Mouse (Mus musculus) left cerebral cortex, adult 8-10 months (tissue): ENCODE measurements at regions not wholly inside any gene's neighbourhood (a gene's known extent, or its start where the extent isn't known, plus 50 kb on each side); places are given as distances from the start of the nearest gene placed in this dataset.

ENCODE experiments used
- DNase-seq, 2 experiments: peaks; one replicate each; pipeline ENCODE4 v3.0.0; 2022; ENCODE audit warnings: low spot score in 2 of 2

DNA sequence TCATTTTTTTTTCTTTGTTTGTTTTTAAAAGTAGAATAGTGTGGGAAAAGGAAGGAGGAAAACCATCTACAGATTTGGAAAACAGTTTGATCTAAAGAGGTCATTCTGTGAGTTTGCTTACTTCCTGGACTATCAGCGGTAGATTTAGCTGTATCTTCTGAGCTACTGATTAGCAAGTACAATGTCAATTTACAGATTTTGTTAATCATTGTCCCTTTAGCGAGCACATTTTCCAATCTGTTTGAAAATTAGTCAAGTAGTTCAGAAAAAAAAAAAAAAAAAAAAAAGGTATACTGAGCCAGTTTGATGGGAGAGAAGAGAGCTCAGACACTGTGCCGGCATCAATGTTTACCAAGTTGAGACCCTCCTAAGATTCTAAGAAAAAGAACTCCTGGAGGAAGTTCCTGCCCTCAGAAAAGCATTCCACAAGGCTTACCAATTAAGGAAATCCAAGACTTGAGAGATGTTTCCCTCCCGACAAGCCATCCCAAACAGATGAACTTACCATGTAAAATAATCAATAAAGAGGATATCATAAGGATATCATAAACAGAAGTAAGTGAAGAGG is 212.3 kb upstream of the Cited2 start:
- no peak for DNase-seq

DNA sequence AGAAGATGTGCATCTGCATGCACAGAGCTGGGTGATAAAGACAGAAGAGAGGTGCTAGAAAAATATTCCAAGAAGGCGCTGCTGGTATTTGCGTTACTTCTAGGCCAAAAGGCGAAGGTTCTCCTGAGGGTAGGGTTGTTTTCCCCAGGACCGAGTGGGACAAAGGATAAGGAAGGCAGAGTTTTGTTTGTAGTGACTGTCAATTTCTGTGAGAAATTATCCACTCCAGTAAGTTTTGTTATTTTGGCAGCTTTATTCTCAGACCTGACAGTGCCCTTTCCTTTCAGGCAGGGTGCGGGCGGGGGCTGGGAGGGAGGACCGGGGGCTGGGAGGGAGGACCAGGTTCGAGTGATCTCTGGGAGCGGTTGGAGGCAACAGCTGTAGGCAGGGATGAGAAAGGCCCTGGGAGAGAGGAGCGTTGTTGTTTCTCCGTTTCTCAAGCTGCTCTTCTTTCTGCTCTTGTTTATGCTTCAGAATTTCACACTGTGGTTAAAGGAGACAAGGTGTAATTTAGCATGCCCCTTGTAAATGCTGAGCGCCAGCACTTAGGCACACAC is 211.2 kb upstream of the Cited2 start:
- no peak for DNase-seq

DNA sequence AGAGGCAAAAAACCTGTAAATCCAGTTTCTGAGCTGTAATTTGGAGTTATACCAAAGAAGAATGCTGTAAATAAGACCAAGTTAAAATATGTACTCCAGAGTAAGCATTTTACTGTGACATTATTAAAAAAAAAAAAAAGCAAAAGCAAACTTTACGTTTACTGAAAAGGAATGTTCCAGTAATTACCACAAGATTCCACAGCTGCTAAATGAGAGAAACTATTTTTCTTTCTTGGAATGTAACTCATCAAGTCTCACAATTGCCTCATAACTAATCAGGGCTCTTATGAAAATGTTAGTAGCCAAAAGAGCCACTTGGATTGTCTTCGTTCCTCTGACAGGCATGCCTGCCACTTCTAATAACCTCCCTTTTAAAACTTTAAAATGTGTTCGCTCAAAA is 210.5 kb upstream of the Cited2 start:
- DNase-seq = no peak

DNA sequence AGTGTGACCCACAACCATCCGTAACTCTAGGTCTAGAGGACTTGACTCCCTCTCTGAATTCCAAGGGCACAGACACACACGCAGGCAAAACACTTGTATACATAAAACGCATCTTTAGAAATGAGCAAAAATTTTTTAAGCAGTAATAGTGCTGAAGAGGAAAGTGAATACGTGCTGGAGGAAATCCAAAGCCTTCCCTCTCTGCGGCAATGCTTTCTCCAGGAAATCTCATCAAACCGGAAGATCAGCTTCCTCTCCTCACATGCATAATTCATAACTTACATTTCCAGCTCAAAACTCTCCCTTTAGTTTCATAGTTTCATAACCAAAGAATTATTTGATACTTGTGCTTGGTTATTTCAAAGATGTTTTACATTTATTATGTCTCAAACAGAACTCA is 209.3 kb upstream of the Cited2 start:
- DNase-seq = no peak

DNA sequence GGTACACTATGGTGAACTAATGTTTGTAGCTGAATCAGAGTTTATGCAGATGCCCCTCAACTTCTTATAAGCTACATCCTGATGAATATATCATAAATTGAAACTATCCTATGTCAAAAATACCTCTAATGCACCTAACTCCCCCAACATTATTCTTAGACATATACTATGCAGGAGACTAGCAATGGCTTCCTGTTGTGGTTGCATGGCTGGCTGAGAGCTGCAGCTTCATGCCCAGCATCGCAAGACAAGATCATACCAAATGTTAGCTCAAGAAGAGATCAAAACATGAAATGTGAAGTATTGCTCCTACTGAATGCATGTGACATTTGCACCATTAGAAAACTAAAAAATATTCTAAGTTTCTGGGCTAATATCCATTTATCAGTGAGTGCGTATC is 206.9 kb upstream of the Cited2 start:
- no peak for DNase-seq

DNA sequence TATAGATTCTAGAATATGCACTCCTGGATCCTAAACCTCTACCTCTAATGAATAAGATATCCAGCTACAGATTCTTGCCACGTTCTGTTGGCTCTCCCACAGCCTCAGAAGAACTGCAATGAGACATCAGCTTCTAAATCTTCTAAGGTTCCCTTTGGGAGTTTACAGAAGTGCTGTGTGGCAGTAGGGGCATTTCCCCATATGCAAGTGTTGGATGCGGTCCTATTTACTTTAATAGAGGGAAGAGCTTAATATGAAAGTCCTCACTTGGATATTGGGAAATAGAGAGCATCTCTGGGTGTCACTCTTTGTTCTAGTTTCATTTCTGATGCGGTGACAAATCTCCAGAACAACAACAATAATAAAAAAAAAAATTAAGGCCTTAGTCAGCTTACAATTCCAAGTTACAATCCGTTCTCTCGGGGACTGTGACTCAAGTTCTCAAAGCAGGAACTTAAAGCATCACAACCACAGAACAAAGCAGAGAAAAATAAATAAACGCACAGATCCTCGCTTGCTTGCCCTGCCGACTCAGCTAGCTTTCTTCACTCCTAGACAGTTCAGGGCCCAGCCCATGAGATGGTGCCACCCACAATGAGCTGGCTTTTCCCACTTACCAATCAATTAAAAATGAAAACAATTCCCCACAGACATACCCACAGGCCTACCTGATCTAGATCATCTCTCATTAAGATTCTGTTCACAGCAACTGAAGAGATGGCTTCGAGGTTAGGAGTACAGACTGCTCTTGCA is 204.4 kb upstream of the Cited2 start:
- no peak for DNase-seq

DNA sequence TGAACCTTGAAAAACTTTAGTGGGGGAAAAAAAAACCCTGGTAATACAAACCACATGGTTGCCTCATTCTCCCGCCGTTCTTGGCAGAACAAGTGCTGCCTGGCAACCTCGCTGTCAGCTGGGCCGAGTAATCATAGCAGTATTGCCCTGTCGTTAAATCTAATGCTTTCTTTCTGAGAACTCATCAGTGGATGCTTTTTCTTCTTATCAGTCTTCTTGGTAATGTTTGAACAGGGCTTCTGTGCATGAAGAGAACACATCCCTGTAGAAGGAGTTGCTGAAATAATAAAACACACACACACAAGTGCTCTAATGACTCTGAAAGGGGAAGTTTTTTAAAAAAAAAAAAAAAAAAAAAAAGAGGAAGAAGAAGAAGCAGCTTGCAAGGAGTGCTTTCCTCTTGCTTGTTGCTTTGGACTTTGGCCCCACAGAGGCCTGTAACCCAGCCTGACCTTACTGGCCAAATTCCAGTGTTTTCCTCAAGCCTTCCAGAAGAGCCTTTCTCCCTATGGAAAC is 200.9 kb upstream of the Cited2 start:
- no peak for DNase-seq

DNA sequence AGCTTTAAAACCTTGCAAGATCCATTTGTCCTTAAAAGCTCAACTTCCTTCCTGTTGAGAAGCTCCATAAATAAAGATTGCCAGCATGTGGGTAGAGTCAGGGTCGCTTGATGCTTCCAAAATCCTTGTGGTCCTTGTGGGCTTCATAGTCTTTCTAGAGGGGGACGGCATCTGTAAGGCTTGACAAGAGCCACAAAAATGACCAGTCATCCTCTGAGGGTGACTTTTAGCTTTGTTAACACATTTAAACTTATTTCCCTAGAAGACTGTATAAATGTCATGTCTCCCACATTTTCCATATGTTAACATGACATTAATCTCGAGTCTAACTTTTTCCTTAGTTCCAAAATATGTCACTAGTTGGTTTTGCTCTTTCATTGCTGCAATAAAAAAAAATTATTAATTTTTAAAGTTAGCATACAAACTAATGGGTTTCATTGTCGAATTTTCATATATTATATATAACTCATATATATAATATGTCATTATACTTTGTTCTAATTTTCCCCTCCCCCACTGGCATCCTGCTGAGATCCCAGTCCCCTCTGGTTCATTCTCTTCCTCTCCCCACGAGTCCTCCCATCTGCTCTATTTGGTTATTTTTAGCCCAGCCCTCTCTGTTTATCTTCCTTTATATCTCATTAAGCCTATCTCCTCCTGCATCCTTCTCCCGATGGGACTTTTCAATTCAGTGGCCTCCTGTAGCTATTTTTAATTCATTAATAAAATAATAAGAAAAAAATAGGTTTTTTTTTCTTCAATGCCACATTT is 199.3 kb upstream of the Cited2 start:
- no peak for DNase-seq

DNA sequence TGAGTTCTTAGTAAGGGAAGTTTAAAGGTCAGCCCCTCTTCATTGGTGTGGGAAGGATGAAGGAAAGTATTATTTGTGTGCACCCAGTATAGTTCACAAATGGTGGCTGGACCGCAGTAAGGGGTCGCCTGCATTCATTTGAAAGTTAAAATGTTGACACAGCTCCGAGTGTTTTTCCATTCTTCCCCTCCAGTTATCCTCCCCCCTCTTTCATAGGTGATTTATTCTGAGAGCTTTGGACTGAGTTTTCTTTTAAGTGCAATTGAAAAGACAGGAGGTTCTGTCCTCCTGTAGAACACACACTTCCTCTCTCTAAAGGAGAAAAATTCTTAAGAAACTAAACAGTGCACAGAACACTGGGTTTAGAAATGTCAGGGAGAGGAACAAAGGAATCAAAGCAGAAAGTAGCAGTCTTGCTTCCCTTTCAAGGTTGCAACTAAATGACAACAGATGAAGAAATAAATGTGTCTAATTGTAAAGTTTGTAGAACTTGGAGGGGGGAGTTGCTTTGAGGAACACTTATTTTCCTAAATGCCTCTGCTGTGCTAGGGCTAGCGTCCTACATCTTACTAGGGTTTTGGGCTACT is 195.8 kb upstream of the Cited2 start:
- DNase-seq = no peak

DNA sequence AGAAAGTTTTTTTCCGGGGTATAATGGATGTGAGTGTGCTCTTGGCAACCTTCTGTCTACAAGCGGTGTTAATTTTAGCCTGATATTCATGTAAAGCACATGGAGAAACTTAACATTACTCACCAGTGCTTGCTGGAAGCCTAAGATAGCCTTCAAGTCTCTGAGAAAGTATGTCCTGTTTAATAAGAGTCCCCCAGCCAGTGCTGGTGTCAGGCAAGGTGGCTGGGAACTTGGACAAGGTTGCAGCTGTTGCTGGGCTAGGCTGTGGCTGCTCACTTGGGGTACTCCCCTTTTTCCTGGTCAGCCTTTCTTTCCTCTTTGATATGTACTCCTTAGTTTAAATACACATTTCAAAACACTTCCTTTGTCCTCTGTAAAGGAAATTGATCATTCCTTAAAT is 194.9 kb upstream of the Cited2 start:
- no peak for DNase-seq

DNA sequence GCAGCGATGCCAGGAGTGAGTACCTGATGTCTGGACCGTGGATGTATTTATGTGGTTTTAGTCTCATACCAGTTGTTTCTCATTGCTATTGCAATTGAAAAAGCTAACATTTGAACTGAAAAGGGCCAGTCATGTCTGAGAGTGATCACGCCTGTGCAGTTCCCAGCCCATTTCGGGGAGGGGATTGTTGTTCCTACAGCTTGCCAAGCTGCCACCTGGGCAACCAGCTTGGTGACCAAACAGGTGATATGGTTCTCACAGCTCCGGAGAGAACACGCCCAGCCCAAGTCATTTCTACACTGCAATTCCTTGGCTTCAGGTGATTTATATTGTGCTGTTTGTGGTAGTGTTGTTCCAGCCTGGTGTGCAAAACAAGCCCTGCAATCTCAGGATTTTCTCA is 194.2 kb upstream of the Cited2 start:
- DNase-seq = no peak

DNA sequence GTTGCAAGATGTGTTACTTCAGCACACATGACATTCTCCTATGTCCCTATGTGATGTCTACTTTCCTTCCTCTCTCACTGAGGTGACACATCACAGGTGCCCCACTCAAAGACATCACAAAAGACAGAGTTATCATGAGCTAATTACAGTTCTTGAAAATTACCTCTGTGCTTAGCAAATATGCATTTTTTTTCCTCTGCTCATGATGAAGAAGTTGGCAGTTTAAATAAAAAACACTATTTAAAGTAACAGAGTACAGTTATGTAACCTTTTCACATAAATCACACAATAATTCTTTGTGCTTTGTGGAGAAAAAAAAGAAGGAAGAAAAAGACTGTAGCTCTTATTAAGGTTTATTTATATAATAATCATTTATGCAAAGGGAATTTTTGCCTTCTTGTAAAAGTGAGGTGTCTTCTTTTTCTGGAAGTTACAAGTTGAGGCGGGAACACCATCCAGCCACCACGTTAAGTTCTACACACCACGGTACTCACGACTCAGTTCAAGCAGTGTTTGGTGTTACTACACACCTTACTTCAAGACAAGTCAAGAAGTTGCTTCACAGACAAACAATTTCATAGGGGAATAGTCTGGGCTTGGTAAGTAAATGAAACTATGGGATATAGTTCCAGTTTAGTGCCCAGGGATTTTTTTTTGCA is 193.0 kb upstream of the Cited2 start:
- DNase-seq = no peak

DNA sequence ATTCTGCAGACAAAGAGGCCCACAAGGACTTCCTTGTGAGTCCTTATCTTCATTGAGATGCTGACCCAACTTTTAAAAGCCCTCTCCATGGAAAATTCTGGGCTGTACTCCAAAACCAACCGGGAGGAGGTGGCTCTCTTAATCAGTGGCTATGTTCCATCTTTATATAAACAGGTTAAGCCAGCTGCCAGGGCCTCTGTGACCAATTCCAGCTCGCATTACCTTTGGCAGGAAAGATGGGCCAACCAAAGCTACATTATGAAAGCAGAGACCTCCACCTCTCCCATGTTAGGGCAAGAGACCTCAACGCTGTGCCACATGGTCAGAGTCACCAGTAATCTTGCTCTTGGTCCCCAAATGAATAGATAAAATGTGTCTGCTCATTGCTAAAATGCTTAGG is 192.0 kb upstream of the Cited2 start:
- no peak for DNase-seq

DNA sequence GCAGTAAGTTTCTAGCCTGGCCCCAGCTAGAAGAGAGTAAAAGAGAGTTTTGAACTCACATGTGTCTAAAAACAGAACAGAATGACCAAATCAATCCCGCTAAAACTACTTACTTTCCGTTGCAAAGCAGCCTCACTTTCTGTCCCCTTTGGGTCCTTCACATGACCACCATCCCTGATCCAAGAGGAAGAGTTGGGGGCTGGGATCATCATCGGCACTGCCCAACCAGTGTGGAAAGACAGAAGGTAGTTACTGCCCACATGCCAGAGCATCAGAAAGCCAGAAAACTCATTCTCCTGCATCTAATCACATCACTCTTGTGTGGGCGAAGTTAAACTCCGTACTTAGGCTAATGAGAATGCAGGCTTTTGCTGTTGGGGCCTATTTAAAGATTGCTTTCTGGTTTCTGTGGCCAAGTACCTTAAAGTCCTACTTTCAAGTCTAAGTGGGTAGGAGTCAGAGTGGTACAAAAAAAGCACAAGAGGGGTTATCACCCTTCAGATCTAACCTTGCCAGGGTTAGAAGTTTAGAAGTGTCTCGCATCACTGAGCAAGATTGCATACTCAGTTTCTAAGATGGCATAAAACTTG is 184.0 kb upstream of the Cited2 start:
- DNase-seq = no peak

DNA sequence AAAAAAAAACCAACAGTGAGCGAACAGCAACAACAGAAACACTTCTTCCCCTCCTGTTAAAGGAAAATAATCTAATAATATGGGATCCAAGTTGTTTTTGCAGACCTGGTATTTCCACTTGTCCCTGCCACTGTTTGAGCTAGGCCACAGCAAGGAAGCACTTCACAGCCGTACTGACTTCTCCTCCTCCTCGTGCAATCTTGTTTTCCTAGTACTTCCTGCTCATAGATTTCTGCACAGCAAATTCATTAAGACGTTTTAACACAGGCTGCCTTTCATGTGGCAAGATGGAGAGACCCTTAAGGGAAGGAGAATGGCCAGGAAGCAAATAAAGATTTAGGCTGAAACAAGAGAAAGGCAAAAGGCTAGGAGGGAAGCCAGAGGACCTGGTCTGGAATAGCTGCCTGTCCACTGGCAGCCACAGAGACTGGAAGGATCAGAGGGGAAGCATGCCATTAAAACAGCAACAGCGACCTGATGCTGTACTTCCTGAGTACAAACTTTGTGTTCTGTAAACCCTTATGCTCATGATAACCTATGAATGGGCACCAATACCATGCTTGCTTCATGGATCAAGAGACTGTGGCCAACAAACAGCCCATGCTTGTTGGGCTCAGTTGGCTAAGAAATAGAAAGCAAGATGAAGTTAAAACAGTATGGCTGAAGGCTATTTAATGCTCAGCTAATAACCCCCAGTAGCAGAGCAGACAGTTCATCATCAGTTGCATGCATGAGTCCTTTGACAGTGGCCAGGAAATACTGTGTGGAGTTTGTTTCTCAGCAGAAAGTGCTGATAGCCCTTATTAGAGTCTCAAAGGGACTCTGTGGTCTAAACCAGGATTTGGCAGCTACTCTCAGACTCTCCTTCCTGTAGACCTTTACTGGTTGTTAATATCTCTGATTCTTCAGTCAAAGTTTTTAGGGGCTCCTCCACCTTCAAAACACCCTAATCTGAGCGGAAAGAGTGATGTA is 182.3 kb upstream of the Cited2 start:
- DNase-seq = no peak

DNA sequence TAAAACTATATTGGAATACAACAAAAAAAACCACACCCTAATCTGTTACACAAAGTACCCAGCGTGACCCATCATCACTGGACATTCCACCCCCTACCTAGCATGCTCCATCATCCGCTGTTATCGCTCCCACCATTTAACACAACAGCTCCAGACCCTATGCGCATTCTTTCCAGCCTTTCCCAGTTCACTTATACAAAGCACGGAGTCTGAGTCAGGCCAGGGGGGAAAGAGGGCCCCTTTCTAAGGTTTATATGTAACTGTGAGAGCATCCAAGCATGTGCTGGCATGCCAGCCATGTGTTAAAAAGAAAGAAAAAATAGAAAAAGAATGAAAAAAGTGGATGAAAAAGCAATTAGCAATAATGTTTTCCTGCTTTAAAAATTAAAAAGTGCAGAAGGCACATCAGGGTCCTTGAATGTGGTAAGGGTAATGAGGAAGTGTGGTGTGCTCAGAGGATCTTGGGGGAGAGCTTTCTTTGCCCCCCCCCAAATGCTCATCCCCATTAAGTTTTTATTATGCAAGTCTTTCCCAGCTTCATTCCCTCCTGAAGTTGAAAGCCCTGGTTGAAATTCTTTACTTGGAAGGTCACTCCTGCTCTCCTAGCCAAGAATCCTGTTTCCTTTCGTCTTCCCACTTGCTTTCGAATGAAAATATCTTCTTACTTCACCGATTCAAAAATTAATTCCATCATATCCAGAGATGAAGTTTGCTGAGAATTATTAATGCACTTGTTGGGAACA is 180.7 kb upstream of the Cited2 start:
- no peak for DNase-seq

DNA sequence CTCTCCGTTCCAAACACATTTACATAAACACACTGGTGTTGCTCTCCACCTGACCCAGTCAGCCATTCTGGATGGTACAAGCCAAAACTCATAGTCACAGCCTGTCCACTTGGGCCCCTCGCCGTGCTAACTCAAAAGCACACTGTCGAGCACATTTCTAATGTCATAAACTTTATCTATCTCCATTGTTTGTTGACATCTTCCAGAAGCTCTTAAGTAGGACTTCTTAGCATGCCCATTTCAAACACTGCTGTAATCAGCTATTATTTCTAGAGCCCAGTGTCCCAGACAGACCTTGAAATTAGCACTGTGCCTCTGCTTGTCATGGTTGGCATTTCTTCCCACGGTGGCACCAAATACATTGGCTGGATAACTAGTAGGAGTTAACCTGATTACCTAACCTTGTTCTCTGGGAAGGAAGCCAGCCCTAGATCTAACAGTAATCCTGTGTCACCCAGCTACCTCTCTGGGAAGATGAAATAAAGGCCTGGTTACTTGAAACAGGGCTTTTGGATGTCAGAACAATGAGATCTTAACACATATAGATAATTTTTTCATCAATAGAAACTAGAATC is 180.1 kb upstream of the Cited2 start:
- no peak for DNase-seq

DNA sequence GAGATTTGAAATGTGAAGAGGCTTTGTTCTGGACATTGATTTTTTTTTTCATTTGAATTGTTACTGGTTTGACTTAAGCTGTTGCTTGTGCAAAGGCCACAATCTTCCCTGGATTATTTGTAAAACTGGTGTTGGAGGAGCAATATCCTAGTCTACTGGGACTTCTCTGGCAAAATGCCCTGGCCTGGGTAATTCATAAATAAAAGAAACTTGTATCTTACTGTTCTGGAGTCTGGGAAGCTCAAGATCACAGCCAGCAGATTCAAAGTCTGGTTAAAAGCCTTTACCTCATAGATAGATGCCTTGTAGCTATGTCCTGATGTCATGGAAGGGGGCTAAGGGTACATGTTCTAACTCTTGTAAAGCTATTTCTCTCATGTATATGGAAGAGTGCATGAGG is 177.7 kb upstream of the Cited2 start:
- DNase-seq = no peak

DNA sequence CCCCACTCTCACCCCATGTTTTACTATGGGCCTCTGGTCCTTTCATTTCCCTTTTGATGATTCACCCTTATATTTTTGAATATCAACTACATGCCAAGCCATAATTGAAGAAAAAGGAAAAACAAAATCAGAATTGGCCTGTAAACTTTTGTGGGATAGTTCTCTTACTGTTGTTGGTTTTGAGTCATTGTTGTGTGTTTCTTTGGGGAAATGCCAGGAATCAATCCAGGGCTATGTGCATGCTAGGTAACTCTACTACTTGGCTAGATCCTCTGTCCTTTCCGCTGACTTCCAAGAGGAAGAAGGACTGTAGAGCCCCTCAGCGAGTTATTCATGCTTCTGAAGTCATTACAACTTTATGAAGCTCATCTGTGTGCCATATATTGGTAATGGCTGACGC is 175.0 kb upstream of the Cited2 start:
- no peak for DNase-seq
